Mouse (Mus musculus) adipocyte (in vitro differentiated cells): Measurements from ENCODE around the gene Sf3a3.
"Not testable (repeated sequence)": the region's sequence is repeated elsewhere in the genome, so short reads cannot be mapped to it uniquely, and the experiment has no call there.

Experiments
- DNase-seq: peaks from one replicate; pipeline ENCODE4 v3.0.0-alpha.2; 2016; ENCODE audit warnings: low spot score

Sf3a3 gene

DNA sequence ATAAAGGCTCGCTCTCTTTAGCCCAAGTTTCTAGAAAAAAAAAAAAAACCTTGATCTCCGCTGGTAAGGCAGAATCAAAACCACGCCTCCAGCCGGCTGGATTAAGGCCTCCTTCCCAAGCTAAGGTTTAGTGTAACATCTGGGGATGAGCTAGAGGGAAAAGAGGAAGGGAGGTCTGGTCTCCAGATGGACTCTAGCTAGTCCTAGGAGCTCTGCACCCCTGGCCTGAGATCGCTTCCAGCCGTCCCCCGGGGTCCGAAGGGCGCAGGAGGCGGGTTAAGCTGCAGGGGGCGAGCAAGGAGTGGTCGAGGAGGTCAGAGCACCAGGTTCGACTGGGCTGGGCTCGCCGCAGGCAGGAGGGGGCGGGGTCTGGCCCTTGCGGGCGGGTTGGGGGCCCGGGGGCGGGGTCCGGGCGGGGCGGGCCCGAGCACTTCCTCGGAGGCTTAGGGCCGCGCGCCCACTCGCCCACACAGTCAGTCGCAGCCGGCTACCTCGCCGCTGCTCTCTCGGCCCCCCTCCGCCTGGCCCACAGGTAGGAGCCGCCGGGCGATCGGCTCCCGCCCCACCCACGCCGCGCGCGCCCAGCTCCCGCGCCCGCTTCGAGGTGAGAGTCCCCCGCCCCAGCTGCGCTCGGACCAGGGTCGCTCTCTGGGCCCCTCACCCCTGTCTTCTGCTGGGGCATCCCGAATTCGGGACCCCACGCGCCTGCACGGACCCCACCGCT is 14.2 kb upstream of the Sf3a3 start, which contains the start of gene Fhl3:
TSS of gene Fhl3 (plus strand) at position 454 of the 724 bp plus-strand sequence.
- peak; percentile 85 for DNase-seq

GRCm38 (mm10) chr4:124701052-124701845 is 13.3 kb upstream of the Sf3a3 start:
- peak; percentile 65 for DNase-seq

DNA sequence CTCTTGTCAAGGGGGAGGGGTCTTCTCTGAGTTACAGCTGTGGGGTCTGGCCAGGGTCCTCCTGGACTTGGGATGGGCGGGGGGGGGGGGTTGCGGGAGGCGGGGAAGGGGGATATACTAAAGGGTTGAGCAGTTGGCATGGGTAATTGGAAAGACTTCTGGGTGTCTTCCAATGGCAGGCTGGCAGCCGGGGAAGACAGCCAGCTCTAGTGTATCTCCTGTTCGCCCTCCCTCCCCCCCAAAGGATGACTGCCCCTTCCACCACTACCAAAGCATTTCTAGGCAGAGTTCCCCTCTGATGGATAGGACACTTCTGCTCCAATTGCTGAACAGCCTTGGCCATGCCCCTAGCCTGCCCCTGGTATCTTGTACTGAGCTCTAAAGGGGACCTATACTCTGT is 12.7 kb upstream of the Sf3a3 start:
- DNase-seq: no peak

DNA sequence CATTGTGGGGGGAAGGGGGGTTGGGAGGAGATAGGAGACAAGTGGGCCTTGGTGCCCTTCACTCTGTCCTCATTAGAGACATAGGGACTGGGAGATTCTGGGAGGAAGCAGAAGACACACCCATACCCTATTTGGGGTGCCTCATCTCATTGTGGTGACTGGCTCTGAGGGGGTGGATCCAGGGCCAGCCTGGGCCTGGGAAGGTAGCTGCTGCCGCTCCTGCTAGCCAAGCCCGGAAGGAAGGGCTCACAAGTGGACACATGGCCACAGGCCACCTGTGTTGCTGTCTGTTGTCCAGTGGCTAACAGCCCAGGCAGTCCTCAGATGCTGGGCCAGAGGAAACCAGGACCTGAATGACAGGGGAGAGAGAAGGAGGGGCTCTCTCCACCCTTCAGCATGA is 11.2 kb upstream of the Sf3a3 start:
- no peak for DNase-seq

GRCm38 (mm10) chr4:124703881-124704796 is 10.4 kb upstream of the Sf3a3 start:
- DNase-seq: no peak

- no peak for DNase-seq
These were observed 9.6 kb upstream of the Sf3a3 start for GRCm38 (mm10) chr4:124704797-124705474.

- no peak for DNase-seq
These were observed 8.8 kb upstream of the Sf3a3 start for GRCm38 (mm10) chr4:124705661-124706269.

GRCm38 (mm10) chr4:124707381-124708199 is 7.0 kb upstream of the Sf3a3 start:
- DNase-seq: not testable (repeated sequence)

GRCm38 (mm10) chr4:124708200-124708517 is 6.4 kb upstream of the Sf3a3 start:
- DNase-seq: not testable (repeated sequence)

DNA sequence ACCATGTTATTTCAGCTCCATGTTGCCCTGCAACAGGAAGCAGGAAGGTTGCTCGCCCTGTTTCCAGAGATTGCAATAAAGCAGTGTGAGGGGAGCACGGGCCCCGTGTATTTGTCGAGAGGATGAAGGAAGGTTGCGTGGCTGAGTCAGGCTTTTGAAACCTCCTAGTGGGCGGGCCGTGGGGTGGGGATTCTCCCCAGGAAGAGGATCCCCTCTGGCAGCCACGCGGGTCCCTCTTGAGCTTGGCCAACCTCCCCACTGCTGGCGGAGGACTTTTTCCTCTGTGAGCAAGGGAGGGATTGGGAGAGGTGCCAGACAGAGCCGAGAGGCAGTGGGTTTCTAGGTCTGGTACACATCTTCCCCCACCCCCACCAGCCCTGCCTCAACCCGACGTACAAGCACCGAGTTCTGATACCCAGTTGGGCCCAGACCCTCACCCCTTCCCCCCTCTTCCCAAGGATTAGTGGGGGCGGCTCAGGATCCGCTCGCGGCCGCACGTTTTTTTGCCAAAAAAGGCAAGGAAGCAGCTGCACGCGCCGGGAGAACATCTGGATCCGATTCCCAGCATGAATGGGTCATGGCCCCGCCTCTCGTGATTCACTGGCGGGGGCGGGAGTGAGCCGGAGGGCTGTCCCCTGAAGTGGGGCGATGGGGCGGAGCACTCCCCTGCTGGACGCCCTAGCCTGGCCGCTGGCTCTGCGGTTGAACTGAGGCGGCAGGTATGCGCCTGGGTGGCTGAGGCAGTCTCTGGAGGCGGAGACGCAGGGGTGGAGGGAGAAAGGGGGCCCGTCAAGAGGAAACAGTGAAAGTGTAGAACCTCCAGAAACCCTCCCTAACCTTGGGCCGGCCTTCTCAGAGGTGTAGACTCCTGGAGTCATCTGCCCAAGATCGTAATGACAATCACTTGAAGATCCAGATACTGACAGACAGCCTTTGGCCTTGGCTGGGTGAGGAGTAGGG is 5.8 kb upstream of the Sf3a3 start:
- DNase-seq: peak; percentile 93

GRCm38 (mm10) chr4:124709961-124710446 is 4.6 kb upstream of the Sf3a3 start:
- no peak for DNase-seq

DNA sequence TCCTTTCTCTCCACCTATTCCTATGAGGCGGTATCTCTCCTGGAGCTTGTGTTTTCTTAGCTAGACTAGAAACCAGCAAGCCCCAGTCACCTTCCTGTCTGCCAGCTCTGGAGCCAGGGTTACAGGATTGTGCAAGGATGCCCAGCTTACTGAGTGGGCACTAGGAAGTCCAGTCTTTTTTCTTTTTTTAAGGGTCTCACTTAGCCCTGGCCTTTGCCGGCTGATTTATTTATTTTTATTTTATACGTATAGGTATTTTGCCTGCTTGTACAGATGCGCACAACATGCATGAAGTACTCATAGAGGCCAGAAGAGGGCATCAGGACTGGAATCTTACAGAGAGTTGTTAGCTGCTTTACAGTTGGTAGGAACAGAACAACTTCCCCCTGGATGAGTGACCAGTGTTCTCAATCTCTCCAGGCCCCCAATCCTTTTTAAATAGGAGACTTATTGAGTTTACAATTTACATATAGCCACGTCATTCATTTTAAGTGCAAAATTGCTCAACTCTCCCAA is 3.7 kb upstream of the Sf3a3 start:
- no peak for DNase-seq

- DNase-seq: no peak
These were observed 2.0 kb upstream of the Sf3a3 start for GRCm38 (mm10) chr4:124712618-124713017.

DNA sequence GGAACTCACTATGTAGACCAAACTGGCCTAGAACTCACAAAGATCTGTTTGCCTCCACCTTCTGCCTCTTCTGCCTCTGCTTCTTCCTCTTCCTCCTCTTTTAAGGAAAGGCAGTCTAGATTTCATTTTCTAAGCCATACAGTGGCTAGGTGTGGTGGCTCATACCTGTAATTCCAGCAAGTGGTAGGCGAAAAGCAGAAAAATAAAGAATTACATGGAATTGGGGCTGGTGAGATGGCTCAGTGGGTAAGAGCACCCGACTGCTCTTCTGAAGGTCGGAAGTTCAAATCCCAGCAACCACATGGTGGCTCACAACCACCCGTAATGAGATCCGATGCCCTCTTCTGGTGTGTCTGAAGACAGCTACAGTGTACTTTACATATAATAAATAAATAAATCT is 726 bp upstream of the Sf3a3 start:
- not testable (repeated sequence) for DNase-seq

- DNase-seq: no peak
These were observed 4.5 kb downstream of the Sf3a3 start for GRCm38 (mm10) chr4:124719101-124719500.

- DNase-seq: no peak
These were observed 11.5 kb downstream of the Sf3a3 start for GRCm38 (mm10) chr4:124726121-124726520.

GRCm38 (mm10) chr4:124736952-124737351 is 22.4 kb downstream of the Sf3a3 start:
- no peak for DNase-seq

DNA sequence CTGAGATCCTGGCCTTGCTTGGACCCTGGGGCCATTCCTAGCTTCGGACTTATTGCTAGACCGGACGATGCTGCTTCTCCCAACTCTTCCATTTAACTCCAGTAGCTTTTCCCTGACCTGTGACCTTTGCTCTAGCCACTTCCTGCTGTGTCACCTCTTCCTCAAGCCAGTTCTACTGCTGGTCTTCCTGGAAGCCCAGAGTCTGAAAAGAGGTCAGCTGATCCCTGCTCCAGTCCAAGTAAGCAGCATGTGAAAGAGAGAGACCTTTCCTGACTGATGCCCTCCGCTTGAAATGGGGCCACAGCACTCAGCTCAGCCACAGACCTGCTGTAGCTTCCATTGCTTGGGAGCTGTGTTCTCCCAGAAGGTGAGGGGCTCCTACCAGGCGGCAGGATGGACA is 22.9 kb downstream of the Sf3a3 start:
- no peak for DNase-seq

DNA sequence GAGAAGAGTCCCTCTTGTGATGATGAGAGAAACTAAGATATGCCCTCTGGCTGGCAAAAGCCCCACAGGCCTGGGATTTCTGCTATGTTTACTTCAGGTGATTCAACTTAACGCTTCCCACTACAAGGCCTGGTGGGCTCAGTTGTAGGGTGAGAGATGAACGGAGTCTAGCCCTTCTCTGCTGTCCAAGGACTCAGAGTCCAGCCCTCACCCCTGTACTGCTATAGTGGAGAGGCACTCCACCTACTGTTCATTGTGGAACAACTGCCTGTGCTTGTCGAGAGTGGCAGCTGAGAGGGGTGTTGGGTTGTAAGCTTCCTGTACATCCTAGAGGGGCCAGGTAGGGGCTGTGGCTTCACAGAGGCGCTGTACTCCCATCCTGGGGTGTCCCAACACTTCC is 23.4 kb downstream of the Sf3a3 start:
- DNase-seq: no peak
